Mouse (Mus musculus) cerebellum, adult 2 months (tissue): ENCODE results near the gene Gm21319.
"Not testable (repeated sequence)": the region's sequence is repeated elsewhere in the genome, so short reads cannot be mapped to it uniquely, and the experiment has no call there.

Experiments
- CTCF ChIP-seq: fragments of 200-500 bp; IDR thresholded peaks from 2 replicates; pipeline ENCODE4 v1.5.1; 2011; ENCODE audit warnings: low read depth, mild to moderate bottlenecking, control low read depth, low read length, moderate library complexity, borderline replicate concordance; ENCODE audit not compliant: insufficient read depth
- POLR2A ChIP-seq: fragments of 200-500 bp; IDR thresholded peaks from 2 replicates; pipeline ENCODE4 v1.6.1; 2011; ENCODE audit warnings: low read length, control low read depth, borderline replicate concordance; ENCODE audit not compliant: insufficient read depth

DNA sequence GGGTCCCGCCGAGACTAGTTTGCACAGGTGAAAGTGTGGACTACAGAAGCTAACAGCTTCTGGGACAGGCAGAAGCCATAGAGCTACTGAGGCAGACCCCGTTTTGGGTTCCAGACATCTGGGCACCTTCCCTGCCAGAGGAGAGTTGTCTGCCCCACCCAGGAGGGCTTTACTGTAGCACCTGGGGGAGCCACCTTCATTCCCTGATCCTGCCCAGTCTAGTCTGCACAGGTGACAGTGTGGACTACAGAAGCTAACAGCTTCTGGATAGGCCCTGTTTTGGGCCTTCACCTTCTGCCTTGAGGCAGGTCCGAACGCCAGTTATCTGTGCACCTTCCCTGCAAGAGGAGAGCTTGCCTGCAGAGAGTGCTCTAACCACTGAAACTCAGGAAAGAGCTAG lies 22.4 kb upstream of the Gm21319 start:
- TF ChIP-seq CTCF, POLR2A: not testable (repeated sequence)
